Mouse (Mus musculus) R1 (cell line): ENCODE measurements at regions not wholly inside any gene's neighbourhood (a gene's known extent, or its start where the extent isn't known, plus 50 kb on each side); places are given as distances from the start of the nearest gene placed in this dataset.

Experiments
- DNase-seq: peaks from one replicate; pipeline ENCODE4 v3.0.0-alpha.2; 2018; ENCODE audit warnings: low read depth, low spot score

- DNase-seq: no peak
Measured at GRCm38 (mm10) chr15:17715584-17715983, 987.0 kb downstream of the Cdh9 start.

- DNase-seq: no peak
Measured at GRCm38 (mm10) chr15:17730651-17731050, 1002.1 kb downstream of the Cdh9 start.

- DNase-seq: no peak
Measured at GRCm38 (mm10) chr15:17770225-17770677, 1041.7 kb downstream of the Cdh9 start.

GRCm38 (mm10) chr15:17779788-17780187, 1039.0 kb upstream of the Cdh10 start:
- DNase-seq: no peak

- DNase-seq: no peak
Measured at GRCm38 (mm10) chr15:17783368-17783767, 1035.4 kb upstream of the Cdh10 start.

- DNase-seq: no peak
Measured at GRCm38 (mm10) chr15:17797516-17797915, 1021.2 kb upstream of the Cdh10 start.

- no peak for DNase-seq
Measured at GRCm38 (mm10) chr15:17801424-17801823, 1017.3 kb upstream of the Cdh10 start.

- no peak for DNase-seq
Measured at GRCm38 (mm10) chr15:17803107-17803506, 1015.6 kb upstream of the Cdh10 start.

- DNase-seq: no peak
Measured at GRCm38 (mm10) chr15:17830376-17830775, 988.4 kb upstream of the Cdh10 start.

GRCm38 (mm10) chr15:17831987-17832386, 986.8 kb upstream of the Cdh10 start:
- DNase-seq: no peak

- DNase-seq: no peak
Measured at GRCm38 (mm10) chr15:17880168-17880567, 938.6 kb upstream of the Cdh10 start.

- no peak for DNase-seq
Measured at GRCm38 (mm10) chr15:17889309-17889708, 929.4 kb upstream of the Cdh10 start.

GRCm38 (mm10) chr15:17900026-17900425, 918.7 kb upstream of the Cdh10 start:
- DNase-seq: no peak

- no peak for DNase-seq
Measured at GRCm38 (mm10) chr15:17912241-17912640, 906.5 kb upstream of the Cdh10 start.

- DNase-seq: no peak
Measured at GRCm38 (mm10) chr15:17932573-17932972, 886.2 kb upstream of the Cdh10 start.

GRCm38 (mm10) chr15:17933875-17934274, 884.9 kb upstream of the Cdh10 start:
- peak; percentile 28 for DNase-seq

- DNase-seq: no peak
Measured at GRCm38 (mm10) chr15:17935473-17935872, 883.3 kb upstream of the Cdh10 start.

- DNase-seq: no peak
Measured at GRCm38 (mm10) chr15:17962778-17963177, 856.0 kb upstream of the Cdh10 start.

- no peak for DNase-seq
Measured at GRCm38 (mm10) chr15:17963240-17964209, 855.2 kb upstream of the Cdh10 start.

GRCm38 (mm10) chr15:17987763-17988162, 831.0 kb upstream of the Cdh10 start:
- no peak for DNase-seq

- no peak for DNase-seq
Measured at GRCm38 (mm10) chr15:18032626-18033025, 786.1 kb upstream of the Cdh10 start.

GRCm38 (mm10) chr15:18052219-18053030, 766.3 kb upstream of the Cdh10 start:
- DNase-seq: peak; percentile 1
